Mouse (Mus musculus): ENCODE results near the gene Gspt2. TPM values are rescaled to one million over a fixed set of nuclear protein-coding genes. Genes with fewer than 3 reads are reported as not detected.

Gspt2 gene
- polyA plus RNA-seq (2012; ENCODE audit: low replicate concordance) = 2.9 and 6.7 TPM in 2 replicates

DNA sequence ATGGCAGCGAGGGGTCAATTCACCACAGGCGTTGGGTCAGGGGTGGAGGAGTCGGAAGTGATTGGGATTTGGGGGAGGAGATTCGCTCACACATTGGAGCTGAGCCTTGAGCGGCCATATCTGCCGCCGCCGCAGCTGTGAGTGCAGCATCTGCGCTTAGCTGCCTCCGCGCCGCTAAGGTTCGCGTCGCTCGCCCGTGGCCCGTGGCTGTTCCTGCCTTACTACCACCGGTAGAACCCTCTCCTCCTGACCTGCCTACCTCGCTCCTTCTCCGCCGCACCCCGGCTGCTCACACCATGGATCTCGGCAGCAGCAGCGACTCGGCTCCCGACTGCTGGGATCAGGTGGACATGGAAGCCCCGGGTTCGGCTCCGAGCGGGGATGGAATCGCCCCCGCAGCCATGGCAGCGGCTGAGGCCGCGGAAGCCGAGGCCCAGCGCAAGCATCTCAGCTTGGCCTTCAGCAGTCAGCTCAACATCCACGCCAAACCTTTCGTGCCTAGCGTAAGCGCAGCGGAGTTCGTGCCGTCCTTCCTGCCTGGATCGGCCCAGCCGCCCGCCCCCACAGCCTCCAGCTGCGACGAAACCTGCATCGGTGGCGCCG is at the start of gene Gspt2:
Gene Gspt2 (plus strand): TSS at position 109 of the 603 bp plus-strand sequence.

Other genes with a start within 250 kb of the Gspt2 start
- gene Maged1, start 93.9 kb upstream of the Gspt2 start, polyA plus RNA-seq (2012; ENCODE audit: low replicate concordance) = 5.6 and 9.0 TPM in 2 replicates
- gene Zxdb, start 88.5 kb downstream of the Gspt2 start, polyA plus RNA-seq (2012; ENCODE audit: low replicate concordance) = 0.65 and 1.3 TPM in 2 replicates

Data from leukemia stem cell, adult 10-12 weeks (primary cell).